Mouse (Mus musculus) myocyte (in vitro differentiated cells): Measurements from ENCODE around the gene Rgs3.

ENCODE experiments used
- MAX ChIP-seq: IDR thresholded peaks from one replicate; pipeline ENCODE4 v1.6.1; 2011; ENCODE audit warnings: low read depth, mild to moderate bottlenecking, control low read depth
- MYOG ChIP-seq, 3 experiments: IDR thresholded peaks; one replicate each; pipeline ENCODE4 v1.6.1; 2011; ENCODE audit warnings: control low read depth in 2 of 3, low read depth in 2 of 3, mild to moderate bottlenecking in 2 of 3; ENCODE audit not compliant: insufficient read length in 2 of 3, control insufficient read depth in 1 of 3, insufficient read depth in 1 of 3
- POLR2A ChIP-seq: IDR thresholded peaks from one replicate; pipeline ENCODE4 v1.6.1; 2011; ENCODE audit warnings: low read depth, mild to moderate bottlenecking, control low read depth, moderate library complexity; ENCODE audit not compliant: insufficient read length
- POLR2AphosphoS2 ChIP-seq: IDR thresholded peaks from one replicate; pipeline ENCODE4 v1.6.1; 2011; ENCODE audit warnings: low read depth, control low read depth; ENCODE audit not compliant: insufficient read length
- REST ChIP-seq: IDR thresholded peaks from one replicate; pipeline ENCODE4 v1.6.1; 2011; ENCODE audit warnings: mild to moderate bottlenecking, control low read depth, moderate library complexity; ENCODE audit not compliant: insufficient read depth, insufficient read length
- TCF12 ChIP-seq: IDR thresholded peaks from one replicate; pipeline ENCODE4 v1.6.1; 2011; ENCODE audit warnings: mild to moderate bottlenecking, control low read depth; ENCODE audit not compliant: poor library complexity, insufficient read depth, severe bottlenecking
- USF1 ChIP-seq: IDR thresholded peaks from one replicate; pipeline ENCODE4 v1.6.1; 2011; ENCODE audit warnings: low read depth, mild to moderate bottlenecking, control low read depth, moderate library complexity

- TF ChIP-seq REST (no peak), POLR2A (no peak), MYOG (IDR thresholded peaks at IDR 0.05; ENCODE audit: control insufficient read depth in 1 of 3, insufficient read depth in 1 of 3, insufficient read length in 2 of 3, low read depth in 2 of 3) (no peak), TCF12 (no peak), USF1 (no peak), POLR2AphosphoS2 (no peak), MAX (no peak)
These were observed 2.0 kb downstream of the Rgs3 start for GRCm38 (mm10) chr4:62561630-62562001.
